Mouse (Mus musculus) forebrain, postnatal 0 days (tissue): ENCODE measurements at regions not wholly inside any gene's neighbourhood (a gene's known extent, or its start where the extent isn't known, plus 50 kb on each side); places are given as distances from the start of the nearest gene placed in this dataset.

ENCODE experiments used
- ATAC-seq: fragments of 200-750 bp; cut with Nextera tagmentation; 2 replicates; pipeline ENCODE4 v1.8.0; 2017; ENCODE audit warnings: mild to moderate bottlenecking, moderate library complexity
- DNase-seq: peaks from one replicate; pipeline ENCODE4 v3.0.0-alpha.2; 2015
- H3K27ac ChIP-seq: fragments of 300-500 bp; sonication (generic); 2 replicates; pipeline ENCODE4 v1.5.1; 2014; ENCODE audit warnings: low read depth, mild to moderate bottlenecking, antibody characterized with exemption, low read length, moderate library complexity, mixed read lengths
- H3K27me3 ChIP-seq: fragments of 300-500 bp; sonication (generic); 2 replicates; pipeline ENCODE4 v1.6.1; 2014; ENCODE audit warnings: mild to moderate bottlenecking, low read length, mixed read lengths; ENCODE audit not compliant: insufficient read depth
- H3K36me3 ChIP-seq: fragments of 300-500 bp; sonication (generic); 2 replicates; pipeline ENCODE4 v1.6.1; 2014; ENCODE audit warnings: mild to moderate bottlenecking, moderate library complexity; ENCODE audit not compliant: insufficient read depth
- H3K4me1 ChIP-seq: fragments of 300-500 bp; sonication (generic); 2 replicates; pipeline ENCODE4 v1.6.1; 2014; ENCODE audit warnings: antibody characterized with exemption; ENCODE audit not compliant: insufficient read depth
- H3K4me2 ChIP-seq: fragments of 300-500 bp; sonication (generic); 2 replicates; pipeline ENCODE4 v1.6.1; 2014; ENCODE audit warnings: low read depth, mild to moderate bottlenecking, moderate library complexity
- H3K4me3 ChIP-seq: fragments of 300-500 bp; sonication (generic); 2 replicates; pipeline ENCODE4 v1.5.1; 2014; ENCODE audit warnings: low read depth, low read length, mixed read lengths
- H3K9ac ChIP-seq: fragments of 300-500 bp; sonication (generic); 2 replicates; pipeline ENCODE4 v1.6.1; 2014; ENCODE audit warnings: mild to moderate bottlenecking
- H3K9me3 ChIP-seq: fragments of 300-500 bp; sonication (generic); 2 replicates; pipeline ENCODE4 v1.6.1; 2016; ENCODE audit warnings: low read length
- CTCF ChIP-seq: sonication (generic); IDR thresholded peaks from 2 replicates; pipeline ENCODE4 v1.5.1; 2016; ENCODE audit warnings: antibody characterized with exemption, control low read depth, low read depth
- WGBS: fragments of 180-500 bp; shearing (Covaris S2); extraction: QIAGEN DNeasy Blood & Tissue Kit; methylation state at CpG from one replicate; pipeline ENCODE4 v1.1.7; 2014; 5-methylcytosine and 5-hydroxymethylcytosine counted together

- Histone ChIP-seq H3K27ac (no peak overlapping the region), H3K27me3 (no peaks in the 10 kb centered on the region), H3K4me1 (no peaks in the 10 kb centered on the region), H3K36me3 (no peaks in the 10 kb centered on the region), H3K9me3 (no peaks in the 10 kb centered on the region), H3K9ac (no peak overlapping the region), H3K4me3 (no peak overlapping the region), H3K4me2 (no peak overlapping the region)
- no peak for DNase-seq
- ATAC-seq: no peak
- 92% methylated on average over 11 of the region's 11 CpGs for WGBS
- no peak for TF ChIP-seq CTCF
These were observed 137.8 kb downstream of the Pfkfb3 start for GRCm38 (mm10) chr2:11416122-11416521.

- Histone ChIP-seq H3K4me2 (no peak overlapping the region), H3K27ac (no peak overlapping the region), H3K27me3 (no peaks in the 10 kb centered on the region), H3K9ac (no peak overlapping the region), H3K4me3 (no peak overlapping the region), H3K36me3 (no peaks in the 10 kb centered on the region), H3K4me1 (no peaks in the 10 kb centered on the region), H3K9me3 (no peaks in the 10 kb centered on the region)
- ATAC-seq: no peak
- TF ChIP-seq CTCF: no peak
- no peak for DNase-seq
- WGBS: 96% methylated on average over 6 of the region's 6 CpGs
These were observed 141.4 kb downstream of the Pfkfb3 start for GRCm38 (mm10) chr2:11412521-11412920.

- no peak overlapping the region for H3K27ac ChIP-seq
- DNase-seq (no peak), ATAC-seq (no peak)
- no peaks in the 10 kb centered on the region for H3K9me3 ChIP-seq
- 82% methylated on average over 5 of the region's 6 CpGs for WGBS
- no peak overlapping the region for H3K9ac ChIP-seq
- H3K4me3 ChIP-seq: no peak overlapping the region
- no peaks in the 10 kb centered on the region for H3K4me1 ChIP-seq
- H3K27me3 ChIP-seq: no peaks in the 10 kb centered on the region
- TF ChIP-seq CTCF: no peak
- no peak overlapping the region for H3K4me2 ChIP-seq
- no peaks in the 10 kb centered on the region for H3K36me3 ChIP-seq
These were observed 145.4 kb downstream of the Pfkfb3 start for GRCm38 (mm10) chr2:11408497-11408896.

- Histone ChIP-seq H3K27ac (no peak overlapping the region), H3K4me1 (no peaks in the 10 kb centered on the region), H3K4me3 (no peak overlapping the region), H3K36me3 (no peaks in the 10 kb centered on the region), H3K27me3 (no peaks in the 10 kb centered on the region), H3K9me3 (no peaks in the 10 kb centered on the region), H3K9ac (no peak overlapping the region), H3K4me2 (no peak overlapping the region)
- no peak for TF ChIP-seq CTCF
- WGBS: 90% methylated on average over 1 of the region's 1 CpGs
- DNase-seq: no peak
- no peak for ATAC-seq
These were observed 147.7 kb downstream of the Pfkfb3 start for GRCm38 (mm10) chr2:11406103-11406615.

DNA sequence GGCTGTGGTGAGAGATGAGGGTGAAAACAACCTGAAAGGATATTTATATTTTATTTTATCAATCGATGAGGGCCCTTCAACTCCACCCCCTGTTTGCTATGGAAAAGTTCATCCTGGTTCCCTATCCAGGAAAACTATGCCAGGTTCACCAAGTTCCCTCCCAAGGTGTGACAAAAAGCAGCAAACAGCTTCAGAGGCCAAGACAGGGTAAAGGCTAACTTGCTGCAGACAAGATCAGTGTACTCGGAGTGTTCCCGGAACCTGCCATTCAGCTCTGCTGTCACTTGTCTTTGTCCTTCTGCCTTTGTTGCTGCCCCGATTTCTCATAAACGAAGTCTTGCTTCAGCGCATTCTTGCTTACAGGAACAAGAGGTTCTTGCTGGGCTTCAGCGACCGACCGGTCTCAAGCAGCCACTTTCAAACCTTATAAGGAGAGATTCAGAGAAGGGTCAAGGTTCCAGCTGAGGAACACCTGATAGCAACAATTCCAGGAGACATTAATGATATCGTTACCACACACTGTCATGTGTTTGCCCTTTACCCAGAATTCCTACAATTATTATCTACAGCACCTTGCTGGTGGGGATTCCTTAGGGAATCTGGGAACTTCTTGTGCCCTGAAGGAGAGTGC lies 151.5 kb downstream of the Pfkfb3 start:
- no peak for TF ChIP-seq CTCF
- no peaks in the 10 kb centered on the region for H3K9me3 ChIP-seq
- no peak for DNase-seq
- no peaks in the 10 kb centered on the region for H3K4me1 ChIP-seq
- no peak overlapping the region for H3K9ac ChIP-seq
- 41% methylated on average over 10 of the region's 10 CpGs for WGBS
- no peak overlapping the region for H3K27ac ChIP-seq
- H3K4me3 ChIP-seq: no peak overlapping the region
- no peaks in the 10 kb centered on the region for H3K27me3 ChIP-seq
- no peak for ATAC-seq
- H3K36me3 ChIP-seq: no peaks in the 10 kb centered on the region
- H3K4me2 ChIP-seq: no peak overlapping the region

- H3K4me1 ChIP-seq: no peaks in the 10 kb centered on the region
- no peaks in the 10 kb centered on the region for H3K27me3 ChIP-seq
- H3K9ac ChIP-seq: no peak overlapping the region
- ATAC-seq: no peak
- no peaks in the 10 kb centered on the region for H3K36me3 ChIP-seq
- H3K9me3 ChIP-seq: no peaks in the 10 kb centered on the region
- TF ChIP-seq CTCF: no peak
- DNase-seq: no peak
- no peak overlapping the region for H3K4me2 ChIP-seq
- no peak overlapping the region for H3K4me3 ChIP-seq
- H3K27ac ChIP-seq: no peak overlapping the region
- WGBS: 90% methylated on average over 3 of the region's 3 CpGs
These were observed 154.5 kb downstream of the Pfkfb3 start for GRCm38 (mm10) chr2:11399411-11399810.

- no peak for DNase-seq
- no peak for ATAC-seq
- Histone ChIP-seq H3K4me1 (no peaks in the 10 kb centered on the region), H3K4me3 (no peak overlapping the region), H3K27ac (no peak overlapping the region), H3K9ac (no peak overlapping the region), H3K27me3 (no peaks in the 10 kb centered on the region), H3K4me2 (no peak overlapping the region), H3K36me3 (no peaks in the 10 kb centered on the region), H3K9me3 (no peaks in the 10 kb centered on the region)
- no peak for TF ChIP-seq CTCF
- WGBS: 91% methylated on average over 6 of the region's 6 CpGs
These were observed 154.9 kb downstream of the Pfkfb3 start for GRCm38 (mm10) chr2:11398949-11399348.
